Mouse (Mus musculus): Measurements from ENCODE around the gene Cplx1. TPM values are rescaled to one million over a fixed set of nuclear protein-coding genes. Genes with fewer than 3 reads are reported as not detected.
"Not testable (repeated sequence)": the region's sequence is repeated elsewhere in the genome, so short reads cannot be mapped to it uniquely, and the experiment has no call there.

The Cplx1 gene
- polyA plus RNA-seq, 1 experiment from 2014 or later: 0.98 TPM

DNA sequence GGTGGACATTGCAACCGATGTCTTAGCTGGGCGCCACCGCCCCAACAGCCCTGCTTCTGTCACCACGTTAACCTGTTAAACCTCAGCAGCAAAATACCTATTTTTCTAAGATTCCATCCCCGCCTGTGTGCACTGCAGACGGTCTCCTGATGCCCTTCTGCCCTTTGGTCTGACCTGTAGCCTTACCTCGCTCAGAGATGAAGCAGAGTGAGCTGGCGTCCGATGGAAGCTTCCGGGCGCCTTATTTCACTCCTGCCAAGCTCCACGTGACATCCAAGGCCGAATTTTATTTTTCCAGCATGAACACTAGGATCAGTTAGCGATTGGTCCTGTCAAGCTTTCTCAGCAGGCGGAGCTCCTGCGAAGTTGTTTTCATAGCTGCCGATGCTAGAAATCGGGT, 47.5 kb downstream of the Cplx1 start:
- ATAC-seq (ENCODE audit: borderline replicate concordance, extremely low read depth, low FRiP score, low TSS enrichment): no peak
- no peak overlapping the region for H3K4me3 ChIP-seq
- H3K4me1 ChIP-seq: no peaks in the 10 kb centered on the region
- H3K36me3 ChIP-seq: peaks cover 76% of the 10 kb centered on the region
- WGBS: 86% methylated on average over 18 of the region's 18 CpGs
- H3K27me3 ChIP-seq: no peaks in the 10 kb centered on the region
- H3K9me3 ChIP-seq: no peaks in the 10 kb centered on the region
- H3K4me2 ChIP-seq: no peak overlapping the region
- H3K27ac ChIP-seq: no peak overlapping the region
- no peak overlapping the region for H3K9ac ChIP-seq

DNA sequence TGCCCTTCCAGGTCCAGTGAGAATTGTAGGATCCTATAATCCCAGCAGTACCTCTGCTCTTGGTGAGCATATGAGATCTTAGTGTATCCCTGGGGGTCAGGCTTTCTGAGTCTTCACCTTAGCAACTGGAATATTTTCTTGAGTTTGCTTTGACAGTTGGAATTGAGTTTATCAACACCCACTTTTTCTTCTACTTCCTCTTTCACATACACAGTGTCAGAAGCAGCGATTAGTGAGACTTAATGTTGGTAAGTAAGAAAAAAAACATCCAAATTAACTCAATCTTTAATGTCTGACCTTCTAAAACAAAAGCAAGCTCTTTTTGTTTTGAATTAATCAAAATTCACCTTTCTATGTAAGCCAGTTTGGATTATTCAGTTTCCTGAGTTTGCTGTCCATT, 48.3 kb downstream of the Cplx1 start:
- Histone ChIP-seq H3K27ac (no peak overlapping the region), H3K9ac (no peak overlapping the region), H3K4me3 (no peak overlapping the region), H3K27me3 (no peaks in the 10 kb centered on the region), H3K9me3 (no peaks in the 10 kb centered on the region), H3K4me2 (no peak overlapping the region), H3K36me3 (peaks cover 83% of the 10 kb centered on the region), H3K4me1 (no peaks in the 10 kb centered on the region)
- WGBS: 76% methylated on average over 1 of the region's 1 CpGs
- no peak for ATAC-seq (ENCODE audit: borderline replicate concordance, extremely low read depth, low FRiP score, low TSS enrichment)

DNA sequence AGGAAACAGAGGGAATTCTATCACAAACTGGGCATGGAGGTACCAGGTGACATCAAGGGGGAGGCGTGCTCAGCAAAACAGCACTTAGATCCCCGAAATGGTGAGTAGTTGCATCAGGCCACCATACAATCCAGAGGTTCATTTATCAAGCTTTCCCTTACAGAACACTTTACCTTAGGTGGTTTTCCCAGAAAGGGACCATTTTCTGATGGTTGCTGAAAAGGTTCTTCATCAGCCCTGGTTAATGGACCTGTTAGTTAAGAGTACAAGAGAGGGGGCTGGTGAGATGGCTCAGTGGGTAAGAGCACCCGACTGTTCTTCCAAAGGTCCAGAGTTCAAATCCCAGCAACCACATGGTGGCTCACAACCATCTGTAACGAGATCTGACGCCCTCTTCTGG, 63.7 kb downstream of the Cplx1 start:
- not testable (repeated sequence) for H3K4me3 ChIP-seq; H3K4me1 ChIP-seq; H3K27me3 ChIP-seq; H3K4me2 ChIP-seq; ATAC-seq (ENCODE audit: borderline replicate concordance, extremely low read depth, low FRiP score, low TSS enrichment); H3K9ac ChIP-seq; H3K9me3 ChIP-seq; H3K27ac ChIP-seq
- 88% methylated on average over 5 of the region's 5 CpGs for WGBS
- H3K36me3 ChIP-seq: peaks cover 61% of the 10 kb centered on the region

DNA sequence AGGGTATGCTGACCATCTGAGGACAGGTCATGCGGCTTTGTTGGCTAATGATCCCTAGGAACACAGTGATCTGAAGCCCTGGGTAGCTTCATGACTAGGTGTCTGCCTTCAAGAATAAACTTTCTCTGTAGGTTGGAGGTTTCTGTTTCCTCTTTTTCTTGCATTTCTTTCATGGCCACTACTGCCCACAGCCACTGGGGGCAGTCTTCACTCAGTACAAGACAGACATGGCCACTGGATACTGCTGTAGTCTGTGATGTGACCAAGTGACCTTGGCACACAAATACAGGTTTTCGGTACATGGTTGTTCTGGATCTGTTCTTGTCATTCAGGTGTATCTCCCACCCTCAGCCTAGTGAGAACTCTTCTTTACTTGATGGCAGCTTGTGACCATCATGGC, 64.6 kb downstream of the Cplx1 start:
- Histone ChIP-seq H3K27ac (no peak overlapping the region), H3K4me3 (no peak overlapping the region), H3K4me2 (no peak overlapping the region), H3K9me3 (no peaks in the 10 kb centered on the region), H3K4me1 (no peaks in the 10 kb centered on the region), H3K9ac (no peak overlapping the region), H3K36me3 (peaks cover 56% of the 10 kb centered on the region), H3K27me3 (no peaks in the 10 kb centered on the region)
- 92% methylated on average over 2 of the region's 2 CpGs for WGBS
- ATAC-seq (ENCODE audit: borderline replicate concordance, extremely low read depth, low FRiP score, low TSS enrichment): no peak

DNA sequence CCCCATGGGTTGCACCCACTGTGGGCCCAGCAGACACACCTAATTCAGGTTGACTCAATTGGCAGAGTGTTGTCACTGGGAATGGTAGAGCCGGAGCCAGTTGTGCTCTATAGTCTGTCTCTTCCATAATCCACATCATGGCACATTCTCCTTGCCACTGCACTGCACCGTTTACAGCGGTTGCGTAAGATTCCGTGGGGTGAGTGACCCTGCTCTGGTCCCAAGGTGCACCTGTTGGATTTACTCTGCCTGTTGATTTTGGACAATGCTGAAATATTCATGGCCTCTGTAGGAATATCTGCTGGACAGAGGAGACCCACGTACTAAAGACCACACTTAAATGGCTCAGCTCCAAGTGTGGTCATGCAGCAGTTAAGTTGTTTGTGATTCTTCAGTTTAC, 66.8 kb downstream of the Cplx1 start:
- Histone ChIP-seq H3K4me2 (no peak overlapping the region), H3K9me3 (no peaks in the 10 kb centered on the region), H3K4me1 (no peaks in the 10 kb centered on the region), H3K36me3 (peaks cover 48% of the 10 kb centered on the region), H3K27me3 (no peaks in the 10 kb centered on the region), H3K27ac (no peak overlapping the region), H3K4me3 (no peak overlapping the region), H3K9ac (no peak overlapping the region)
- ATAC-seq (ENCODE audit: borderline replicate concordance, extremely low read depth, low FRiP score, low TSS enrichment): no peak
- WGBS: 85% methylated on average over 6 of the region's 6 CpGs

DNA sequence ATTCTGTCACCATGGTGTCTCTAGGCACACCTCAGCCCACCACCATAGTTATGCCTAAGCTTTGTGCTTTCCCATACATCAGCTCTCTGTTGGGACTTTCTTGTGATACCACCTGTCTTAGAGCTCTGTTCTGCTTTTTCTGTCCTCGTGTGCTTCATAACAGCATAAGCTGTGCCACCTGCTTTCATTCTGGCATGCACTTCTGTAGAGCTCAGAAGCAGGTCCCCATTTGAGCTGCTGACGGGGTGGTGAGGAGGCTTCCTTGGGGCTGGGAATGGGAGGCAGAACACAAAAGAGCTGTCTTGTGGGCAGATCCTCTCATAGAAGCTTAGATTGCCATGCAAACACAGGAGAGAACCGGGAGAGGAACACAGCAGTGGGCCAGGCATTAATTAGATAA, 73.8 kb downstream of the Cplx1 start:
- Histone ChIP-seq H3K27me3 (no peaks in the 10 kb centered on the region), H3K4me3 (no peak overlapping the region), H3K36me3 (peaks cover 72% of the 10 kb centered on the region), H3K9ac (no peak overlapping the region), H3K27ac (no peak overlapping the region), H3K4me1 (no peaks in the 10 kb centered on the region), H3K4me2 (no peak overlapping the region), H3K9me3 (no peaks in the 10 kb centered on the region)
- ATAC-seq (ENCODE audit: borderline replicate concordance, extremely low read depth, low FRiP score, low TSS enrichment): no peak
- WGBS: 85% methylated on average over 3 of the region's 3 CpGs

DNA sequence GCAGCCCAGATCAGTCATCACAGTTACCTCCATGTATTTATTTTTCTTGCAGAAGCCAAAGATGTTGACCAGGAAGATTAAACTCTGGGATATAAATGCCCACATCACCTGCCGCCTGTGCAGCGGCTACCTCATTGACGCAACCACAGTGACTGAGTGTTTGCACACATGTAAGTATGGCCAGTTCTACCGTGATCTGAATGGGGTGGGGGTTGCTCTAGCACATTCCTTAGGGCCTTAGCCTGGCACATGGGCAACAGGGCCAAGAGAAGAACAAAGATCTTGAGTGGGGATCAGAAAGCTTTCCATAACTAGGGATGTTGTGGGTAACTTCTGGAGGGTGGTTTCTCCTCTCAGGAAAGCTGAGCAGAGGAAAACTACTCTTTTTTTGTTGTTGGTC, 76.1 kb downstream of the Cplx1 start:
- Histone ChIP-seq H3K4me3 (no peak overlapping the region), H3K9me3 (no peaks in the 10 kb centered on the region), H3K4me2 (no peak overlapping the region), H3K4me1 (no peaks in the 10 kb centered on the region; the same call in 1 of the 2 replicates), H3K9ac (no peak overlapping the region), H3K36me3 (peaks cover 66% of the 10 kb centered on the region), H3K27me3 (no peaks in the 10 kb centered on the region), H3K27ac (no peak overlapping the region)
- 58% methylated on average over 4 of the region's 4 CpGs for WGBS
- no peak for ATAC-seq (ENCODE audit: borderline replicate concordance, extremely low read depth, low FRiP score, low TSS enrichment)

DNA sequence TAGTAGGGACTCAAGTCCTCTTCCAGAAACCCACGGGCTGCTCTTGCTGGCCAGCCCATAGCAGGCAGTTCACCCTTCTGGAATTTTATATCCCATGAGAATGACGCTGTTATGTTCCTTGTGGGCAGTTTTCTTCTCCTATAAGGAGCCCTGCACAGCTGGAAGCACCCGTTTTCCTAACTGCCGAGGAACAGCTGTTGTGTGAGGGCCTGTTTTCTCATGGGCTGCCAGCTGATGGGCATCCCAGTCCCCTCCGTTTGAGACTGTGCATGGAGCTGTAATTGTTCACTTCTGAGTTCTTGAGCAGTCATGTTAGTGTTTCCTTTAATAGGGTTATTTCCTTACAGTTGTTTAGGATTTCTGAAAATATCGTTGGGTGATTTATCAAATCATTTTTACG, 80.2 kb downstream of the Cplx1 start:
- WGBS: 73% methylated on average over 7 of the region's 7 CpGs
- ATAC-seq (ENCODE audit: borderline replicate concordance, extremely low read depth, low FRiP score, low TSS enrichment): no peak
- Histone ChIP-seq H3K4me1 (no peaks in the 10 kb centered on the region; the same call in 1 of the 2 replicates), H3K4me3 (no peak overlapping the region), H3K27ac (no peak overlapping the region), H3K4me2 (no peak overlapping the region), H3K27me3 (no peaks in the 10 kb centered on the region), H3K9ac (no peak overlapping the region; the same call in 1 of the 2 replicates), H3K36me3 (peaks cover 29% of the 10 kb centered on the region), H3K9me3 (no peaks in the 10 kb centered on the region)

Other genes starting within 250 kb of the Cplx1 start
- gene Pigg, start 237.4 kb downstream of the Cplx1 start, polyA plus RNA-seq (2015; fragmentation: Nextera tagmentation; extraction: Ambion mirVana): 6.6 and 6.7 TPM in 2 replicates
- gene Gm42517, start 182.1 kb downstream of the Cplx1 start, polyA plus RNA-seq (2015; fragmentation: Nextera tagmentation; extraction: Ambion mirVana): not detected in 2 replicates
- gene Pde6b, start 161.6 kb downstream of the Cplx1 start, polyA plus RNA-seq (2015; fragmentation: Nextera tagmentation; extraction: Ambion mirVana): 0.32 and 0.39 TPM in 2 replicates
- gene Atp5k, start 115.6 kb downstream of the Cplx1 start, polyA plus RNA-seq (2015; fragmentation: Nextera tagmentation; extraction: Ambion mirVana): 344 and 363 TPM in 2 replicates
- 0.24 and 0.34 TPM in 2 replicates for gene Mfsd7a, start 101.1 kb downstream of the Cplx1 start, polyA plus RNA-seq (2015; fragmentation: Nextera tagmentation; extraction: Ambion mirVana)
- gene Pcgf3, start 88.8 kb downstream of the Cplx1 start, polyA plus RNA-seq (2015; fragmentation: Nextera tagmentation; extraction: Ambion mirVana): 17.2 and 19.3 TPM in 2 replicates
- gene Gak, start 79.7 kb upstream of the Cplx1 start, polyA plus RNA-seq (2015; fragmentation: Nextera tagmentation; extraction: Ambion mirVana): 46.5 and 49.0 TPM in 2 replicates
- gene Tmem175, start 79.7 kb upstream of the Cplx1 start, polyA plus RNA-seq (2015; fragmentation: Nextera tagmentation; extraction: Ambion mirVana): 28.3 and 29.5 TPM in 2 replicates
- 12.1 and 14.5 TPM in 2 replicates for gene Idua, start 110.3 kb upstream of the Cplx1 start, polyA plus RNA-seq (2015; fragmentation: Nextera tagmentation; extraction: Ambion mirVana)
- 10.7 and 11.7 TPM in 2 replicates for gene Dgkq, start 119.6 kb upstream of the Cplx1 start, polyA plus RNA-seq (2015; fragmentation: Nextera tagmentation; extraction: Ambion mirVana)
- 0.39 and 0.50 TPM in 2 replicates for gene Slc26a1, start 125.5 kb upstream of the Cplx1 start, polyA plus RNA-seq (2015; fragmentation: Nextera tagmentation; extraction: Ambion mirVana)
- gene Fgfrl1, start 142.4 kb upstream of the Cplx1 start, polyA plus RNA-seq (2015; fragmentation: Nextera tagmentation; extraction: Ambion mirVana): 35.8 and 36.3 TPM in 2 replicates
- gene Rnf212, start 225.0 kb upstream of the Cplx1 start, polyA plus RNA-seq (2015; fragmentation: Nextera tagmentation; extraction: Ambion mirVana): not detected in 2 replicates
- not detected in 2 replicates for gene Tmed11, start 245.3 kb upstream of the Cplx1 start, polyA plus RNA-seq (2015; fragmentation: Nextera tagmentation; extraction: Ambion mirVana)